Mouse (Mus musculus) cerebellum, adult 9-11 months (tissue): Measurements from ENCODE around the gene Dnah1.

Experiments used
- DNase-seq: peaks from one replicate; pipeline ENCODE4 v3.0.0; 2022

Gene Dnah1

GRCm38 (mm10) chr14:31316613-31317012, 7.1 kb downstream of the Dnah1 start:
- DNase-seq, result no peak

- DNase-seq, result no peak
Measured at GRCm38 (mm10) chr14:31313192-31313591, 10.5 kb downstream of the Dnah1 start.

GRCm38 (mm10) chr14:31285728-31286127, 38.0 kb downstream of the Dnah1 start:
- DNase-seq, result no peak

- DNase-seq, result peak; percentile 55
Measured at GRCm38 (mm10) chr14:31272164-31272563, 51.5 kb downstream of the Dnah1 start.

- no peak for DNase-seq
Measured at GRCm38 (mm10) chr14:31271121-31271520, 52.6 kb downstream of the Dnah1 start.

GRCm38 (mm10) chr14:31269456-31270100, 54.1 kb downstream of the Dnah1 start:
- DNase-seq, result no peak

GRCm38 (mm10) chr14:31268301-31269001, 55.2 kb downstream of the Dnah1 start:
- DNase-seq, result no peak

- no peak for DNase-seq
Measured at GRCm38 (mm10) chr14:31267649-31268048, 56.0 kb downstream of the Dnah1 start.

- DNase-seq, result no peak
Measured at GRCm38 (mm10) chr14:31260932-31261331, 62.8 kb downstream of the Dnah1 start.

GRCm38 (mm10) chr14:31260374-31260773, 63.3 kb downstream of the Dnah1 start:
- DNase-seq, result no peak

GRCm38 (mm10) chr14:31258476-31259050, 65.1 kb downstream of the Dnah1 start:
- DNase-seq, result no peak

GRCm38 (mm10) chr14:31252091-31252490, 71.6 kb downstream of the Dnah1 start:
- DNase-seq, result peak; percentile 31

- no peak for DNase-seq
Measured at GRCm38 (mm10) chr14:31251626-31252025, 72.1 kb downstream of the Dnah1 start.

- peak; percentile 94 for DNase-seq
Measured at GRCm38 (mm10) chr14:31251084-31251604, 72.6 kb downstream of the Dnah1 start, which contains the start of the genes Phf7 and Bap1. Gene Phf7 (minus strand): TSS chr14:31251317. Gene Bap1 (plus strand): TSS chr14:31251450.

GRCm38 (mm10) chr14:31250222-31251083, 73.2 kb downstream of the Dnah1 start:
- no peak for DNase-seq

GRCm38 (mm10) chr14:31248396-31248795, 75.3 kb downstream of the Dnah1 start:
- DNase-seq, result no peak

GRCm38 (mm10) chr14:31245946-31246345, 77.8 kb downstream of the Dnah1 start:
- no peak for DNase-seq

- no peak for DNase-seq
Measured at GRCm38 (mm10) chr14:31244777-31245176, 78.9 kb downstream of the Dnah1 start.

- no peak for DNase-seq
Measured at GRCm38 (mm10) chr14:31240528-31240927, 83.2 kb downstream of the Dnah1 start.

GRCm38 (mm10) chr14:31237101-31237882, 86.4 kb downstream of the Dnah1 start:
- DNase-seq, result no peak

GRCm38 (mm10) chr14:31233996-31234591, 89.6 kb downstream of the Dnah1 start:
- peak; percentile 76 for DNase-seq
